Mouse (Mus musculus) ES-E14 (cell line): ENCODE results near the gene Plcl1.

Experiments used
- HCFC1 ChIP-seq: IDR thresholded peaks from 2 replicates; pipeline ENCODE4 v1.6.1; 2012; ENCODE audit warnings: low read length, inconsistent platforms, borderline replicate concordance; ENCODE audit not compliant: insufficient read depth
- MAFK ChIP-seq: IDR thresholded peaks from 2 replicates; pipeline ENCODE4 v1.6.1; 2014; ENCODE audit warnings: mild to moderate bottlenecking, low read depth, low read length, inconsistent platforms; ENCODE audit not compliant: insufficient read depth
- ZC3H11A ChIP-seq: IDR thresholded peaks from 2 replicates; pipeline ENCODE4 v1.6.1; 2012; ENCODE audit warnings: low read depth, mild to moderate bottlenecking, inconsistent platforms, low read length, borderline replicate concordance
- ZNF384 ChIP-seq: IDR thresholded peaks from 2 replicates; pipeline ENCODE4 v1.6.1; 2012; ENCODE audit warnings: low read depth, low read length, inconsistent platforms

DNA sequence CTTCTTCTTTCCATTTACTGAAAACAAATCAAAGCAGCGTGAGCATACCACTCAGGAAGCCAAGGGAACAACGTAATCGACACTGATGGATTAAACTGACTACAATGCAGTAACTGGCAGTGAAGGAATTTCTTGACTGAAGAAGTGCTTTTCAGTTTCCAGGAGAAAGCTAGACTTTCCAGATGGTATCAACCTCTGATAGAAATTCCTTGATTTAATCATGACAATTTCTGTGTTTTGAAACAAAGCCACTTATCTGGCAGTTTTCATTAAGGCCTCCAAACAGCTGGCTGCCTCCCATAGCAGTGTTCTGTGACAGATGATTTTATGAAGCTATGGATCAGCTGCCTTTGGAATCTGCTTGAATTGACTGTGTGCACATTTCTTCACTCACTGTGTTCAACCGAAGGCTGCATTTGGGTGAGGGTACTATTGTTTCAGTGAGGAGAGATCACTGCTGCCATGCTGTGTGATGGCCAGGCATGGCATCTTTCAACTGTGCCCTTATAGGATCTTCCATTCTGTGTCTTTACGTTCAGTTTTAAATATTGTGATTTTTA is 162.2 kb downstream of the Plcl1 start:
- no peak for TF ChIP-seq ZNF384
- TF ChIP-seq ZC3H11A, result no peak
- TF ChIP-seq HCFC1, result no peak
- TF ChIP-seq MAFK, result no peak
